Mouse (Mus musculus): ENCODE results near the gene Setd1a.
"Not testable (repeated sequence)": the region's sequence is repeated elsewhere in the genome, so short reads cannot be mapped to it uniquely, and the experiment has no call there.

The Setd1a gene

DNA sequence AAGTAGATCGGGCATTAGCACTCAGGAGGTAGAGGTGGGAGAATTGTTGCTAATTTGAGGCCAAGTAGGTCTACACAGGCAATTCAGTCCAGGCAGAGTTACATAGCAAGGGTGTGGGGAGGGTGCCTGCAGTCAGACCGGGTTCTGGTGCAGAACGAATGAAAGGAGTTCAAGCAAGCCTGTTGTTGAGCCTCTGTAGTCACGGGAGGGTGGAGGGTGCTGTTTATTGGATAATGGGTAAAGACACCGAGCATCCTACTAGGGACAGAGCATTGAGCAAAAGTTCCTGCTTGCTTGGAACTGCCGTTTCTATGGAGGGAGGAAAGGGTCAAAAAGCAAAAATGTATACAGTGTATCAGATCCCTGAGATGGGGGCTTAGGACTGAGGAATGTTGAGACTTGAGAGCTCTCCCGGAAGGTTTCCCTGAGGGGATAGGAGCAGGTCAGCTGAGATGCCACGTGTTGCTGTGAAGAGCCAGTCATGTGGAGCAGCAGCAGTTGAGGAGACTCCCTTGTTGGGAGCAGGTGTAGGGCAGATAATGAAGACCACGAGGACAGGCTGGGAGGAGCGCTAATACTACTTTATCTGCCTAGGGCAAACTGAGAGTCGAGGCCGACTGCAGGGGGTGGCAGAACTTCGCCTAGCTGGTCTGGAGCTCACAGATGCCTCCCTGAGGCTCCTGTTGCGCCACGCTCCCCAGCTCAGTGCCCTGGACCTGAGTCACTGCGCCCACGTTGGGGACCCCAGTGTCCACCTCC, 9.4 kb upstream of the Setd1a start:
- peak; percentile 33 for DNase-seq (ENCODE audit: low read depth, low spot score)

GRCm38 (mm10) chr7:127767671-127768345, 8.7 kb upstream of the Setd1a start:
- no peak for DNase-seq (ENCODE audit: low read depth, low spot score)

DNA sequence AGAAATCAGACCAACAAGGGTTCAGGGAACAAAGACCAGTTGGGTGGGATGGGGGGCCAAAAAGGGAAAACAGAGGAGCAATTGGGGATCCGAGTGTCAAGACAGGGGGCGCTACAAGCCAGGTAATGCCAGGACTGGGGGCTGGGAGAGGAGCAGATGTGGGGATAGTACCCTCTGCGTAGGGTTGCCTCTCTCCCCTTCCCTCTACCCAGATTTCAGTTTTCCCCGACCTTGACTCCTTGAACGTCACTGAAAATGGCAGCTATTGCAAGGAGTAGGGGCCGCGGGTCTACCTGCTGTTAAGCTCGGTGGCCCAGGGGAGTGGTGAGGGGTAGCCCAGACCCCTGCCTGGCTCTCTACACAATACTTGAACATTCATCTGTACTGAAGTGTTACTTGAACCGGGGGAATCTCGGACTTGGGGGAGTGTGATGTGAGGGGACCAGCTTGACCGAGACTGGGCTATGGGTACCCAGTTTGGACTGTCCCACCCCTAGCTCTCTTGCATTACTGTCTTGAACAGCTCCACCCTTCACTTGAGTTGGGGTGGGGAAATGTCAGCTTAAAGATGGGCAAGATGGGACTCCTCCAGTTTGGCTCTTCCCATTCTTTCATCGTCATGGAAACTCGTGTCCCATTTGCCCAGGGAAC, 8.0 kb upstream of the Setd1a start:
- no peak for DNase-seq (ENCODE audit: low read depth, low spot score)

DNA sequence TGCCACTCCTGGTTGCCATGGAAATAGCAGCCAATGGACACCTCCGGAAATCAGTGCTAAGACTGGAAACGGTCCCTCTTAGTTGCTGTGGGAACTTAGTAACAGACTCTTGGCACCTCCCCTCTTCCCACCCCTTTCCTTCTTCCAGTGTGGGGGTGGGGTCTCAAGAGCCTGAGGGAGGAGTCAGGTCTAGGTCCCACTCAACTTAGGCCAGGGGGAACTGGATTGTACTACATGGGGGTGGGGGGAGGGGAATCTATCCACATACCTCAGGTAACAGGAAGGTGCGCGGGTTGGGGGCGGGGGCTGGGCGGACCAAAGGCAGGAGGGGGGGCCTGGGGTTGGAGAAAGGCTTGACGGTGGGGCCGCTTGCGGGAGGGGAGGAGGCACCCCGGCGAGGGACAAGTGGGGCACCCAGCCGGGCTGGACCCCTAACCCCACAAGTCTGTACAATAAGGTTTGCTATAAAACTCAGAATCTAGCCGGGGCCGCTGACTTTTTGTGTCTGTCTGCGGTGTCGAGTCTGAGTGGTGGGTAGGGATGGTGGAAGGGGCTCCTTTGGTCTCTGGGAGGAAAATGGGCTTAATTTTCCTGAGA, 7.4 kb upstream of the Setd1a start:
- DNase-seq (ENCODE audit: low read depth, low spot score), result peak; percentile 100

DNA sequence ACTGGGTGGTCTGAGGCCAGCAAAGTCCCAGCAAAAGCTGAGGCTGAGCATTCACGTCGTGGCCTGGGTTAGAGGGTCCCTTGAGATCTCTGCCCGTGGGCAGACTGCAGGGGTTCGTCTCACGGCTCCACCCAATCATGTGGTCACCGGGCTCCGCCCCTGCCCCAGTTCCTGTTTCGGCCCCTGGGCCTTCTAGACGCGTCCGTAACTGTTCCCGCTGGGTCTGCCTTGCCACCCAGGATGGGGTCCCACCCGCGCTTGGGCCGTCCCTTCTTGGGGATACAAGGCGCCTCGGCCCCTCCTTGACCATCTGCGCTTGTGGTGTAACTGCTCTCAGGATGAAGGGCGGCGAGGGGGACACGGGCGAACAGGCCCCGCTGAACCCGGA, 6.8 kb upstream of the Setd1a start, which contains the start of gene Orai3:
Orai3 (plus strand) TSS at position 165 of the 388 bp plus-strand sequence.
- peak; percentile 77 for DNase-seq (ENCODE audit: low read depth, low spot score)

DNA sequence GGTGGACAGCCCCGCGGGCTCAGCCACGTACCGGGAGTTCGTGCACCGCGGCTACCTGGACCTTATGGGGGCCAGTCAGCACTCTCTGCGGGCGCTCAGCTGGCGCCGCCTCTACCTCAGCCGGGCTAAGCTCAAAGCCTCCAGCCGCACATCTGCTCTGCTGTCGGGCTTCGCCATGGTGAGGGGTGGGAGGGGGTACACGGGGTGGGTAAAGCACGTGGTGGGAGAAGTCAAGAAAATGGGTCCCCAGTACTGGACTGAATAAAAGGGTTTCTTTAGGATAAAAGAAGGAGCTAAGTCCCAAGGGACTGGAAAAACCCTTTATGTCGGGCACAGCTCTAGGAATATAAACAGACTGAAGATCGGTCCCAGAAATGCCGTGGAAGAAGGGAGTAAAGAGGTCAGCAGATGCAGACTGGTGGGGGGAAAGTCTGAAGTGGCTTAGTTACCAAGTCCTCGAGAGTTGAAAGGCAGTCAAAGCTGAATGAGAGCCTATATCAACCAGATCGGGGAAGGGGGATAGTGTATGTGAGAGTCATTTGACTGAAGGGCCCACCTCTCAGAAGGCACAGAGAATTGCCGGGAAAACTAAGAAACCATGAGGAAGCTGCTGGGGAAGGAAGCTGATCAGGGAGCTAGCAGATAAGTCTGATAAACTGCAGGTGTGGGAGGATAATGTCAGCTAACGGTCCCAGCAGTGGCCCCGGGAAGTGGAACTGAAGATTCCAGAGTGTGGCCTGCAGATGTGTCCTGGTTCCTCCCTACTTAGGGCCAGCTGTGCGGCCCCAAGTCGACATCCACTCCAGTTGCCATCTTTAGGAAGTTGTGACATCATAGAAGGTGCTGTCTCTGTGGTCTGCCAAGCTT, 6.2 kb upstream of the Setd1a start:
- DNase-seq (ENCODE audit: low read depth, low spot score), result no peak

DNA sequence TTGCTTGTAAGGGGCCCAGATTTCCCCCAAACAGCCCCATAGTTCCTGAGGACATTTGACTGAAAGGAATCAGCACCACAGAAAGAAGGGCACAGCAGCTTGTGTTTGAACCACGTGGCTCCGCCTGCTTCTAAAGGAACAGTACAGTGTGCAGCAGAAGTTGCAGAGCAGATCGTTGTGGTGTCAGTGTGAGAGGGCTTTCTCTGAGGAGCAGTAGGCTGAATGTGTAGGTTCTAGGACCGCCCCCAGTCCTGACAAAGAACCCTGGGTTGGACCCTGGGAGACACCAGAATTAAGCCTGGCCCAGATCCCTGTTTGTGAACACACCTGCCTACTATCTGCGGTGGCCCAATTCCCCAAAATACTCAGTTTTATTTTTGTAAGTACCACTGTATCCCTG, 5.2 kb upstream of the Setd1a start:
- peak; percentile 50 for DNase-seq (ENCODE audit: low read depth, low spot score)

- DNase-seq (ENCODE audit: low read depth, low spot score), result no peak
Observed at GRCm38 (mm10) chr7:127772080-127772479, 4.4 kb upstream of the Setd1a start.

- DNase-seq (ENCODE audit: low read depth, low spot score), result no peak
Observed at GRCm38 (mm10) chr7:127772557-127772956, 3.9 kb upstream of the Setd1a start.

GRCm38 (mm10) chr7:127773664-127774384, 2.6 kb upstream of the Setd1a start:
- peak; percentile 91 for DNase-seq (ENCODE audit: low read depth, low spot score)

GRCm38 (mm10) chr7:127775837-127776236, 633 bp upstream of the Setd1a start:
- DNase-seq (ENCODE audit: low read depth, low spot score), result not testable (repeated sequence)

- peak; percentile 97 for DNase-seq (ENCODE audit: low read depth, low spot score)
Observed at GRCm38 (mm10) chr7:127776878-127777473, 506 bp downstream of the Setd1a start.

DNA sequence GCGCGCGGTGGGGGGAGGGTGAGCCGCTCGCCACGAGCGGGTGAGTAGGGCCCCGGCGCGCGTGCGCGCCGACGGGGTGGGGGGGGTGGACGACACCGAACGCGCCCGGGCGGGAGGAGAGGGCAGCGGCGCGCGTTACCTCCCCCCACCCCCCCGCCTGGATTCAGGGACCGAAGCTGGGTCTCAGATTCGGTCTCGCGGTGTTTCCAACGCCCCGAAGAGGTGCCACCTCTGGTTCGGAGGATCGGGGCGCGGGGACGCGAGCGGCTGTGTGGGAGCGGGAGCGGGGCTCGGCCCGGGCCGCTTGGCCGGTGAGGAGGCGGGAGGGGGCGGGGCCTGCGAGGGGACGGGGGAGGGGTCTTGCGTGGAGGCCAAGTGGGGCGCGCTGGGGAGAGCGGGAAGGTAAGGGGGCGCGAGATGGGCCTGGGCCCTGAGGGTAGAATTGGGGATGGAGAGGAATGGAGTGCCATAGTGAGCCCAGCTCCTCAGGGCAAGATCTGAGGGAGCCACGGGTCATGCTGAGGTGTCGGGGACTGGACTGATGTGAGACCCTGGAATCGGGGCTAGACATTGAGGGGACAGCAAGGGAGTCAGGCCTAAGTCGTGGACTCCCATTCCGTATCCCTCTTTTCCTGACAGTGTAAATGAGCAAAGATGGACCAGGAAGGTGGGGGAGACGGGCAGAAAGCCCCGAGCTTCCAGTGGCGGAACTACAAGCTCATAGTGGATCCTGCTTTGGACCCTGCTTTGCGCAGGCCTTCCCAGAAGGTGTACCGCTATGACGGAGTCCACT, 1.2 kb downstream of the Setd1a start:
- DNase-seq (ENCODE audit: low read depth, low spot score), result peak; percentile 66

- DNase-seq (ENCODE audit: low read depth, low spot score), result no peak
Observed at GRCm38 (mm10) chr7:127778350-127778749, 1.9 kb downstream of the Setd1a start.

- DNase-seq (ENCODE audit: low read depth, low spot score), result no peak
Observed at GRCm38 (mm10) chr7:127785308-127785707, 8.8 kb downstream of the Setd1a start, which contains the start of gene Gm49388. Gene Gm49388 (plus strand): TSS chr7:127785608.

DNA sequence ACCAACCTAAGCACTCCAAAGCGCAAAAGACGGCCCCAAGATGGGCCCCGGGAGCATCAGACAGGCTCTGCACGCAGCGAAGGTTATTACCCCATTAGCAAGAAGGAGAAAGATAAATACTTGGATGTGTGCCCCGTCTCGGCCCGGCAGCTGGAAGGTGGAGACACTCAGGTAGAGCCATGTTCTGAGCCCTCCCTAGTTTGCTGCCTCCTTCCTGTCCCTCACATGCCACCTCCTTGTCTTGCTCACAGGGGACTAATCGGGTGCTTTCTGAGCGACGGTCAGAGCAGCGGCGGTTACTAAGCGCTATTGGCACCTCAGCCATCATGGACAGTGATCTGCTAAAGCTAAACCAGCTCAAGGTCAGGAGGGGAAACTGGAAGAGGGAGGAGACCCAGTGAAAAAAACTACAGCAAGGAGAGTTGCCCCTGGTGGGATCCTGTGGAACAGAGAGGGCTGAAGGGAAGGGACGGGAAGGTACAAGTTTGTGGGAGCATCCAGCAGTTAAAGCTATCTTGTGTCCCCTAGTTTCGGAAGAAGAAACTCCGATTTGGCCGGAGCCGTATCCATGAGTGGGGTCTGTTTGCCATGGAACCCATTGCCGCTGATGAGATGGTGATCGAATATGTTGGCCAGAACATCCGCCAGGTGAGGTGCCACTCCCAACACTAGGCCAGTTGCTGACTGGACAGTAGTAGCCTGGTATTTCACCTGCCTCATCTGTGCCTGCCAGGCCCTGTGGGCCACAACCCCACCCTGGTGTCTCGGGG, 20.8 kb downstream of the Setd1a start:
- no peak for DNase-seq (ENCODE audit: low read depth, low spot score)

GRCm38 (mm10) chr7:127798591-127798990, 22.1 kb downstream of the Setd1a start:
- no peak for DNase-seq (ENCODE audit: low read depth, low spot score)

DNA sequence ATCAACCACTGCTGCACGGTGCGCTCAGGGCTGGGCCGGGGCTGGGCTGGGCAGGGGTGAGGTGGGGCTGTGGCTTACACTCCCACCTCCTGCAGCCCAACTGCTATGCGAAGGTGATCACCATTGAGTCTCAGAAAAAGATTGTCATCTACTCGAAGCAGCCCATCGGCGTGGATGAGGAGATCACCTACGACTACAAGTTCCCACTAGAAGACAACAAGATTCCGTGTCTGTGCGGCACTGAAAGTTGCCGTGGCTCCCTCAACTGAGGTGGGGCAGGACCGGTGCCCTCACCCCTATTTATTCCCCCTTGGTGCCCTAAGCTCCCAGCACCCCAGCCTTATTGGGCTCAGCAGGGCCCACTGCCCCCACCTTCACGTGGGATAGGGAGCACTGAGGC, 22.7 kb downstream of the Setd1a start:
- DNase-seq (ENCODE audit: low read depth, low spot score), result no peak
